Mouse (Mus musculus) CH12.LX (cell line): ENCODE results near the gene C2cd3. TPM values are rescaled to one million over a fixed set of nuclear protein-coding genes. Genes with fewer than 3 reads are reported as not detected.

Experiments
- DNase-seq: peaks from one replicate; pipeline ENCODE4 v3.0.0-alpha.2; 2013; ENCODE audit errors: extremely low read depth
- H3K27ac ChIP-seq: 2 replicates; pipeline ENCODE4 v1.5.1; 2012; ENCODE audit warnings: low read depth, mild to moderate bottlenecking, control low read depth, moderate library complexity; ENCODE audit not compliant: insufficient read depth
- H3K27me3 ChIP-seq: replicated peaks from 2 replicates; pipeline ENCODE3; 2012; ENCODE audit warnings: inconsistent platforms
- H3K36me3 ChIP-seq, 2 experiments: replicated peaks in 1 of 2; 2 replicates each; pipeline versions ENCODE3 to v1.6.1; 2012; ENCODE audit warnings: inconsistent platforms in 1 of 2, low read length in 1 of 2, mild to moderate bottlenecking in 1 of 2, mixed read lengths in 1 of 2, moderate library complexity in 1 of 2; ENCODE audit not compliant: control insufficient read depth in 1 of 2, insufficient read depth in 1 of 2
- H3K4me1 ChIP-seq, 2 experiments: 2 replicates each; pipeline ENCODE4 v1.6.1; 2012; ENCODE audit warnings: inconsistent platforms in 1 of 2, moderate library complexity in 1 of 2; ENCODE audit not compliant: insufficient read depth in 2 of 2, control insufficient read depth in 1 of 2
- H3K4me2 ChIP-seq: 2 replicates; pipeline ENCODE4 v1.6.1; 2012; ENCODE audit warnings: low read depth, mild to moderate bottlenecking, control low read depth; ENCODE audit not compliant: poor library complexity, insufficient read depth, severe bottlenecking
- H3K4me3 ChIP-seq, 3 experiments: fragments of 150-350 bp in 1 of 3; sonication (generic) in 1 of 3; replicated peaks in 1 of 3; 2 replicates each; pipeline versions ENCODE3 to v1.5.1; 2011 to 2012; ENCODE audit warnings: low read depth in 2 of 3, low read length in 2 of 3, mild to moderate bottlenecking in 2 of 3, moderate library complexity in 2 of 3, control low read depth in 1 of 3, improper control_type of control experiment in 1 of 3, inconsistent platforms in 1 of 3, mixed read lengths in 1 of 3; ENCODE audit not compliant: poor library complexity in 1 of 3
- H3K79me2 ChIP-seq: replicated peaks from 2 replicates; pipeline ENCODE4 v1.6.1; 2012; ENCODE audit warnings: mild to moderate bottlenecking, moderate library complexity; ENCODE audit not compliant: control insufficient read depth, poor library complexity, insufficient read depth, severe bottlenecking; ENCODE audit errors: extremely low read depth
- H3K9ac ChIP-seq: 2 replicates; pipeline ENCODE4 v1.6.1; 2012; ENCODE audit warnings: low read depth, mild to moderate bottlenecking, control low read depth, moderate library complexity; ENCODE audit not compliant: insufficient read depth
- H3K9me3 ChIP-seq: replicated peaks from 2 replicates; pipeline ENCODE3; 2012; ENCODE audit warnings: low read length, inconsistent platforms, mixed read lengths
- CHD1 ChIP-seq: IDR thresholded peaks from 2 replicates; pipeline ENCODE4 v1.6.1; 2012; ENCODE audit warnings: low read depth, low read length, improper control_type of control experiment, inconsistent platforms
- CHD2 ChIP-seq: IDR thresholded peaks from 2 replicates; pipeline ENCODE4 v1.6.1; 2011; ENCODE audit warnings: low read length, improper control_type of control experiment
- CTCF ChIP-seq, 2 experiments: IDR thresholded peaks in 1 of 2; conservative IDR thresholded peaks in 1 of 2; 2 replicates each; pipeline ENCODE4 v1.5.1; 2011 to 2012; ENCODE audit warnings: low read depth in 2 of 2, low read length in 2 of 2, improper control_type of control experiment in 1 of 2, inconsistent platforms in 1 of 2, mild to moderate bottlenecking in 1 of 2, moderate library complexity in 1 of 2
- E2F4 ChIP-seq: IDR thresholded peaks from 2 replicates; pipeline ENCODE4 v1.6.1; 2011; ENCODE audit warnings: low read depth, low read length, improper control_type of control experiment; ENCODE audit not compliant: insufficient replicate concordance
- ELF1 ChIP-seq: IDR thresholded peaks from 2 replicates; pipeline ENCODE4 v1.6.1; 2014; ENCODE audit warnings: low read depth, mild to moderate bottlenecking, inconsistent platforms, low read length, improper control_type of control experiment
- EP300 ChIP-seq: IDR thresholded peaks from 2 replicates; pipeline ENCODE4 v1.6.1; 2011; ENCODE audit warnings: low read length, improper control_type of control experiment
- ETS1 ChIP-seq: conservative IDR thresholded peaks from 2 replicates; pipeline ENCODE4 v1.6.1; 2012; ENCODE audit warnings: low read depth, mild to moderate bottlenecking, inconsistent platforms, low read length, improper control_type of control experiment, moderate library complexity
- IRF4 ChIP-seq: IDR thresholded peaks from 2 replicates; pipeline ENCODE4 v1.6.1; 2014; ENCODE audit warnings: low read depth, mild to moderate bottlenecking, inconsistent platforms, low read length, improper control_type of control experiment
- JUND ChIP-seq: conservative IDR thresholded peaks from 2 replicates; pipeline ENCODE4 v1.6.1; 2011; ENCODE audit warnings: low read depth, low read length, improper control_type of control experiment
- KAT2A ChIP-seq: IDR thresholded peaks from 2 replicates; pipeline ENCODE4 v1.6.1; 2012; ENCODE audit warnings: low read length, improper control_type of control experiment, inconsistent platforms; ENCODE audit not compliant: insufficient replicate concordance
- MAX ChIP-seq: IDR thresholded peaks from 2 replicates; pipeline ENCODE4 v1.6.1; 2011; ENCODE audit warnings: low read length, improper control_type of control experiment
- MEF2A ChIP-seq: IDR thresholded peaks from 2 replicates; pipeline ENCODE4 v1.6.1; 2014; ENCODE audit warnings: low read depth, mild to moderate bottlenecking, inconsistent platforms, low read length, improper control_type of control experiment, borderline replicate concordance
- NRF1 ChIP-seq: IDR thresholded peaks from 2 replicates; pipeline ENCODE4 v1.6.1; 2014; ENCODE audit warnings: low read depth, mild to moderate bottlenecking, inconsistent platforms, low read length, improper control_type of control experiment, moderate library complexity
- POLR2A ChIP-seq: IDR thresholded peaks from 2 replicates; pipeline ENCODE4 v1.6.1; 2011; ENCODE audit warnings: low read depth, mild to moderate bottlenecking, improper control_type of control experiment, low read length
- POLR2AphosphoS2 ChIP-seq: IDR thresholded peaks from 2 replicates; pipeline ENCODE4 v1.6.1; 2011; ENCODE audit warnings: low read depth, low read length, improper control_type of control experiment
- RAD21 ChIP-seq: IDR thresholded peaks from 2 replicates; pipeline ENCODE4 v1.6.1; 2011; ENCODE audit warnings: low read depth, mild to moderate bottlenecking, low read length, improper control_type of control experiment, moderate library complexity
- SIN3A ChIP-seq: IDR thresholded peaks from 2 replicates; pipeline ENCODE4 v1.6.1; 2012; ENCODE audit warnings: low read length, improper control_type of control experiment, inconsistent platforms
- SMC3 ChIP-seq: IDR thresholded peaks from 2 replicates; pipeline ENCODE4 v1.6.1; 2011; ENCODE audit warnings: low read depth, low read length, improper control_type of control experiment
- TBP ChIP-seq: conservative IDR thresholded peaks from 2 replicates; pipeline ENCODE4 v1.6.1; 2011; ENCODE audit warnings: low read depth, low read length, improper control_type of control experiment
- TCF12 ChIP-seq: IDR thresholded peaks from 2 replicates; pipeline ENCODE4 v1.6.1; 2014; ENCODE audit warnings: low read depth, mild to moderate bottlenecking, inconsistent platforms, low read length, improper control_type of control experiment
- UBTF ChIP-seq: IDR thresholded peaks from 2 replicates; pipeline ENCODE4 v1.6.1; 2012; ENCODE audit warnings: low read depth, mild to moderate bottlenecking, inconsistent platforms, low read length, improper control_type of control experiment, moderate library complexity
- ZC3H11A ChIP-seq: IDR thresholded peaks from 2 replicates; pipeline ENCODE4 v1.6.1; 2012; ENCODE audit warnings: low read depth, mild to moderate bottlenecking, inconsistent platforms, low read length, improper control_type of control experiment
- ZNF384 ChIP-seq: IDR thresholded peaks from 2 replicates; pipeline ENCODE4 v1.6.1; 2012; ENCODE audit warnings: low read depth, low read length, improper control_type of control experiment, inconsistent platforms
- dilution Hi-C: fragments of 300-500 bp; cut with MboI; formaldehyde crosslinking; loops from 2 replicates; pipeline ENCODE4 v1.14.3; 2020; ENCODE audit warnings: low sequenced_read_pairs; ENCODE audit not compliant: extremely low pct_unique_long_range_greater_than_20kb, extremely low pct_ligation_motif_present
- in situ Hi-C: fragments of 300-500 bp; cut with MboI; formaldehyde crosslinking; loops from 3 replicates; pipeline ENCODE4 v1.14.3; 2019; ENCODE audit warnings: low sequenced_read_pairs, low pct_ligation_motif_present, low pct_unique_long_range_greater_than_20kb, mixed read lengths
- polyA plus RNA-seq: library from polyadenylated mRNA; unstranded; fragments of >175 nt; gene quantifications from 2 replicates; pipeline ENCODE4 v1.2.1, GENCODE M21; 2012; ENCODE audit warnings: low read depth; ENCODE audit not compliant: insufficient read length
- total RNA-seq, 2 experiments: library from RNA; depleted of rRNA; stranded (reverse); fragments of 300-350 nt in 1 of 2; fragments of >200 nt in 1 of 2; gene quantifications; 2 replicates each; pipeline ENCODE4 v1.2.3; 2012 to 2014

C2cd3 gene
- total and polyA plus RNA-seq, 3 experiments = 11.7 to 25.0 (median 16.7) TPM

GRCm38 (mm10) chr7:100388174-100388573 is 16.1 kb downstream of the C2cd3 start:
- dilution Hi-C loops = no loop called here
- peaks cover 0 to 4% of the 10 kb centered on the region in 2 experiments; a peak in 1 of 4 replicates for H3K4me1 ChIP-seq
- no peaks in the 10 kb centered on the region for H3K27me3 ChIP-seq
- no peak overlapping the region for H3K4me3 ChIP-seq
- no peak overlapping the region for H3K4me2 ChIP-seq
- H3K79me2 ChIP-seq = no peaks in the 10 kb centered on the region; the same call in 1 of the 2 replicates
- H3K9ac ChIP-seq = no peak overlapping the region
- no peak overlapping the region for H3K27ac ChIP-seq
- no peak for DNase-seq
- in situ Hi-C loops = no loop called here
- no peak for TF ChIP-seq TCF12
- TF ChIP-seq RAD21 = no peak
- TF ChIP-seq ETS1 = no peak
- no peak for TF ChIP-seq IRF4
- no peak for TF ChIP-seq CTCF (conservative IDR thresholded peaks at IDR 0.05 in 1 of 2, IDR thresholded peaks at IDR 0.05 in 1 of 2; ENCODE audit: low read depth in 2 of 2, low read length in 2 of 2)
- no peak for TF ChIP-seq MAX
- no peak for TF ChIP-seq JUND
- no peak for TF ChIP-seq CHD1
- TF ChIP-seq ELF1 = no peak
- TF ChIP-seq KAT2A = no peak
- H3K9me3 ChIP-seq = no peaks in the 10 kb centered on the region
- H3K36me3 ChIP-seq = peaks cover 54 to 77% of the 10 kb centered on the region in 2 experiments

GRCm38 (mm10) chr7:100390166-100390565 is 18.1 kb downstream of the C2cd3 start:
- H3K27me3 ChIP-seq = no peaks in the 10 kb centered on the region
- dilution Hi-C loops (no loop called here), in situ Hi-C loops (no loop called here)
- DNase-seq = no peak
- H3K4me1 ChIP-seq = no peaks in the 10 kb centered on the region
- H3K4me2 ChIP-seq = no peak overlapping the region
- H3K79me2 ChIP-seq = no peaks in the 10 kb centered on the region; the same call in 1 of the 2 replicates
- TF ChIP-seq CHD2 (no peak), TBP (no peak), SMC3 (no peak), ELF1 (no peak), CHD1 (no peak), POLR2AphosphoS2 (no peak), ZC3H11A (no peak), ETS1 (no peak), NRF1 (no peak), IRF4 (no peak), ZNF384 (no peak), EP300 (no peak), SIN3A (no peak), CTCF (conservative IDR thresholded peaks at IDR 0.05 in 1 of 2, IDR thresholded peaks at IDR 0.05 in 1 of 2; ENCODE audit: low read depth in 2 of 2, low read length in 2 of 2) (no peak), MEF2A (no peak), POLR2A (no peak), UBTF (no peak), E2F4 (no peak)
- H3K9me3 ChIP-seq = no peaks in the 10 kb centered on the region
- peaks cover 57 to 82% of the 10 kb centered on the region in 2 experiments for H3K36me3 ChIP-seq
- no peak overlapping the region for H3K27ac ChIP-seq
- H3K4me3 ChIP-seq = no peak overlapping the region
- H3K9ac ChIP-seq = no peak overlapping the region
